Mouse (Mus musculus) brain, embryonic 14.5 days (tissue): ENCODE measurements at regions not wholly inside any gene's neighbourhood (a gene's known extent, or its start where the extent isn't known, plus 50 kb on each side); places are given as distances from the start of the nearest gene placed in this dataset.

Experiments
- CTCF ChIP-seq: fragments of 200-500 bp; IDR thresholded peaks from 2 replicates; pipeline ENCODE4 v1.5.1; 2012; ENCODE audit warnings: inconsistent platforms, mild to moderate bottlenecking, moderate library complexity, borderline replicate concordance; ENCODE audit not compliant: insufficient read depth, insufficient read length; ENCODE audit errors: extremely low read depth
- POLR2A ChIP-seq: fragments of 200-500 bp; IDR thresholded peaks from 2 replicates; pipeline ENCODE4 v1.6.1; 2012; ENCODE audit warnings: mild to moderate bottlenecking, inconsistent platforms, borderline replicate concordance; ENCODE audit not compliant: poor library complexity, insufficient read depth, insufficient read length, severe bottlenecking; ENCODE audit errors: extremely low read depth

- no peak for TF ChIP-seq POLR2A
- no peak for TF ChIP-seq CTCF
These were observed 780.5 kb upstream of the Nova1 start for GRCm38 (mm10) chr12:47599191-47599590.
